Mouse (Mus musculus) induced T-regulatory cell, adult 2 months (primary cell): ENCODE measurements at regions not wholly inside any gene's neighbourhood (a gene's known extent, or its start where the extent isn't known, plus 50 kb on each side); places are given as distances from the start of the nearest gene placed in this dataset.

Experiments
- DNase-seq: peaks from one replicate; pipeline ENCODE4 v3.0.0-alpha.2; 2012; ENCODE audit warnings: low read depth

DNA sequence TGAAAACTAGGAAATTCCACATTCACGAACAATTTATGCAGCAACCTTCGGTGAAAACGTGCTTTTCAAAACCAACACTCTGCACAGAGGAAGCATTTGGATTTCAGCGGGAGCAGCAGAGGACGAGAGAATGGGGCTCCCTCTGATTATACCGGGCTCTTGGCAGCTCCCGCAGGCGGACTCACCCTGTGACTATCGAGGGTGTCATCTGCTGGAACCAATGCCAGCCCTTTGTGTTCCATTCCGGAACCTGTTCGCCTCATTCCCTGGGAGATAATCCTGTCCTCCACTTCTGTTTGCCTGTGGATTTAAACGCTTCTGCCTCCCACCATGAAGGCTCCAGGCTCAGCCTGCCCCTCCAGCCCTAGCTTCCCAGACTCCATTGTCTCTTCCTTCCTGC lies 77.1 kb downstream of the Utp18 start:
- no peak for DNase-seq

DNA sequence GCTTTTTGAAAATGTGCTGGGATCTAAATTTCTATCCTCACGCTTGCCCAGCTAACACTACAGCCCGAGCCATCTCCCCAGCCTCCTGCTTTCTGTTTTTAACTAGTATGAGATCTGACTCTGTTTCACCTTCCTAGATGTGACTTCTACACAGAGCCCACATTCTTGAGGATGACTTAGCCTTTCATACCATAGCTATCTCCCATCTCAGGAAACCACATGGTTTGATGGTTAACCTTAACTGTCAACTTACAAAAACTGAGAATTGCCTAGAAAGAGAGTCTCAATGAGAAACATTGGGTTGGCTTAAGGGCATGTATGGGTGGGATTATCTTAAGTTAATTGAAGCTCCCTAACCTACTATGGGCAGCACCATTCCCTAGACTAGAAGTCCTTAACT lies 78.4 kb downstream of the Utp18 start:
- no peak for DNase-seq

DNA sequence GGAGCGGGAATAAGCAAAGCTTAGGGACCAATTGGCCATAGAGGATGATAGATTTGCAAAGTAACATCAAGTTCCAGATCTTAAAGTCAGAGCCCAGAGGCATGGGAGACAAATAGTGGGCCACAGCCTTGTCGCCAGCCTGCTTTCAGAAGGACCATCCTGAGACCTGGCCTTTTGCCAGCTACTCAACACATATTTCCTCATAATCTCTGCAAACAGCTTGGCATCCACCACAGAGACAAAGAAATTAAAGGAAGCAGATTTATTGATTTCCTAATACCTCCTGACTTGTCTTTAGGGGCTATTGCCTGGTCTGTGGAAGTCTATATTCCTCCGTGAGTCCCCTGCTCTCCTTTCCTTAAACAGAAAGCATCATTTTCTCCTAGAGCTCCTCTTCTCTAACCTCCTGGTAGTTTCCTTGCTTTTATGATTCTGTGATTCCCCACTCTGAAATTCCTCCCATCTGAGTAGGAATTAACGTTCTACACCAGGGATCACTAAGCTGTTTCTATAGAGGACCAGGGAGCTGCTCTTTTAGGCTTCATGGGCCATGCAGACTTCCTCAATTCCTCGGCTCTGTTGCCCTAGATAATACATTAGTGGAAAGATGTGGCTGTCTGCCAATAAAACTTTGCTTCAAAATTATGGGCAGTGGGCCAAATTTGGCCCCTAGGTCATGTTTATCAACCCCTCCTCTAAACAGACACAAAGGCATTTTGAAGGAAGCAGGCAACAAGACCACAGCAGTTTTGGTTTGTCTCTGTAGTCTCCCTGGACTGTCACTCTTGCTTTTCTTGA lies 114.2 kb downstream of the Utp18 start:
- DNase-seq = no peak

DNA sequence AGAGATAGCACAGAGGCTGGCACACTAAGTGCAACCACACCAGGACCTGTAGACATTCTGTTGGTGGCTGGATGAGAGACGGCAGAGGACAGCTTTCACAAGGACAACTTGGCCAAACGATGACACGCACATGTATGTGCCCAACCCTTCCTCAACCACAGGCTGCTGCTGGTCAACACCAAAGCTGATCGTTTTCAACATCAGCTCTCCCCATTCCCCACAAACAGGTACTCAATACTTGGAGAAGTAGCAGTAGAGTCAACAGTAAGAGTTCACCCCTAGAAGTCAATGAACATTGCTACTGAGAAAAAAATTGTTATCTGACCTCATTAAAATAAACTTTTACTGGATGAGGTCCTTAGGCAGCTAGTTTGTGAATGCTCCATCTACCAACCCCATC lies 119.6 kb downstream of the Utp18 start:
- no peak for DNase-seq

DNA sequence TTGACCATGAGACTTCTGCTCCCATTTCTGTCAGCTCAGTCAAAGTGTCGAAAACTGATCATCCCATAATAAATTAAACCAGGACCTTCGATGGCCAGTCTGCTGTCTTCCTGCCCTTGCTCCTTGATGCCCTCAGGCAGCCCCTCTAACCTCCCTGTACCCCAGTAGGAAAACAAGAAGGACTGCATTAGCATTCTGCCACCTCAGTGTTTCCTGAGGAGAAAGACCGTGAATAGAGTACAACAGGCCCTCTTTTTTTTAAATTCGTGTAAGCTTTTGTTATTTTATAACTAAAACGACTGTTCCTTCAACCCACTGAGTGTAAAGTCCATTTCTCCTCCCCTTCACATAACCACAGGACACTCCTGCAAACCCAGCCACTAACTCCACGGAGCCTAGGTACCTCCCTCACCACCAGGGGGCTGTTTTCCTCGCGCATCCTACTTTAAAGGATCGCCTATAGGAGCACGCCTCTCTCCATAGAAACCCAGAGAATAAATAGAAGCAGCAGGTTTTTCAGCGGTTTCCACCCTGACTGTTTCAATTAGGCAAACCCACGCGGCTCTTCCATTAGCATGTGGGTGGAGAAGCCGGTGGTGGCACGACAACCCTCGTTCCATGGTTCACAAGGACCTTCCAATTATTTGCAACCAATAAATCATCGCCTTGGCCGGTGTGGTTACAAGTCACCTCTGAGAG lies 122.6 kb downstream of the Utp18 start:
- DNase-seq = peak; percentile 5

DNA sequence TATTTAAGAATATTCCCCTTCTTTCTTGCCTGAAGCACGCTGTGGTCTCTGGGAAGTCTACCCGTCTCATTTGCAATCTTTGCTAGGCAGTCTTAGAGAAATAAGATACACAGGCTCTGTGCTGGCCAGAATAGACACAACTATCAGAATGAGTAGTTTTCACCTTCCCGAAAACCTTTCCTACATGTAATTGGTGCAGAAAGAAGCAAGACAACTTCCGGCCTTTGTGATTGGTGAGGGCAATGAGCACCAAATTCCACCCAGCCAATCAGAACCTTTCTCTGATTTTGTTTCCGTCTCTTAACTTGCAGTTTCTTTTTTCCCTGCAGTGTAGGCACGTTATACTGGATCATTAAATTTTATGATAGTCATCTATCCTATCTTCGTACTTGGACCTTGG lies 127.7 kb downstream of the Utp18 start:
- DNase-seq = no peak

DNA sequence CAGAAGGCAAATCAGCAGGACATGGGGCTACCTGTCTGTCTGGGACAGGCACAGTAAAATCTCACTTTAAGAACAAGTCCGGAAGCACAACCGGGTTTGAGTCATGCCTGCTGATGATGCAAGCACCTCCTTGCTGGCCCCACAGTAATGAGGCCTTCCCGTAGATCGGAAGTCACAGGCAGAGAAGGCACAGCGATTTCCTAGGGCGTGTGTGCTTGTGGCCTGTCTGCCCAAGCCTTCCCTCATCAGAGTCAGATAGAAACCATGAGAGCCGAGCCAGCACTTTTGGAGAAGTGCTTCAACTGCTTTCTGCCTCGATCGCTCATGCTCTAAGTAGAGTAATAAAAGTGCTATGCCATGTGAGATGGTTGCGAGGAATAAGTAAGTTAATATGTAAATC lies 148.9 kb downstream of the Utp18 start:
- DNase-seq = no peak

DNA sequence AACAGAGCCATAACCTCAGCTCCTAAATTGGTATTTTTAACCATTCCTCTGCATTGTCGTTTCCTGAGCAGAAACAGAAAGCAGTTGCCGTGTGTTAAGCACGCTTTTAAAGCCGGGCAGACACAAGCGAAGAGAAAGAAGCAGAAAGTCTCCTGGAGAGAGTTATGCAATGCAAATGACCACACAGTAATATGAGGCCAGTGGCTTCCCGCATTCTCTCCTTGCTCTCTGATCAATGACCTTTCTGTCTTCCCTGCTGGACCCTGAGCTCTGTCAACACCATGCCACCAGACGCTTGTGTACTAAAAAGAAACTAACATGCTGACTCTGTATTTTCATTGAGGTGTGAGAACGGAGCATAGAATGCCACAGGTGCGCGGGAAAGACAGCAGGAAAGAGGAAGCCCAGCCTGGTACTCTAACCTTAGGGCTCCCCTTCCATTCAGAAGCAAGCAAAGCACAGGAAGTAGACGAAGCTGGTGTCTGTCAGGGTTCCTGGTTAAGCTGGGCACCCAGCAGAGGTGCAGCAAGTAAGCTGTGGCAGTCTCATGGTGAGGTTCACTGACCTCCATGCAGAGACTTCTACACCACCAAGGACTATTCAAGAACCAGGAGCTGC lies 151.9 kb downstream of the Utp18 start:
- no peak for DNase-seq

DNA sequence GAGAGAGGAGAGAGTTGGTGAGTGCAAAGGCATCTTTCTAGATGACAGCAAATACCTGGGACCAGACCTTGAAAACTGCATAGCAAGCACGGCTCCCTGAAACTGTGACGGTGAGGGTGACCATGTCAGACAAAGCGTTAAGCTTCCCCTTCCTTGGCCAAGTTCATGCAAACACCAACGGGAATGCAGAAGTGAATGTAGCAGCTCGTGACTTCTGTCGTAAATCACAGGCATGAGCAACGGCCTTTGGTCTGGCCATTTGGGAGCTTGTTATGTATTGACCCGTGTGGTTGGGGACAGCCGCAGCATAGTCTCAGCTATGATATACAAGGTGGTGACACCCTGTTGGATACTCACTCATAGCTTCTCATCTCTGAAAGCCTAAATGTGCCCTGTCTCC lies 156.4 kb downstream of the Utp18 start:
- DNase-seq = no peak

DNA sequence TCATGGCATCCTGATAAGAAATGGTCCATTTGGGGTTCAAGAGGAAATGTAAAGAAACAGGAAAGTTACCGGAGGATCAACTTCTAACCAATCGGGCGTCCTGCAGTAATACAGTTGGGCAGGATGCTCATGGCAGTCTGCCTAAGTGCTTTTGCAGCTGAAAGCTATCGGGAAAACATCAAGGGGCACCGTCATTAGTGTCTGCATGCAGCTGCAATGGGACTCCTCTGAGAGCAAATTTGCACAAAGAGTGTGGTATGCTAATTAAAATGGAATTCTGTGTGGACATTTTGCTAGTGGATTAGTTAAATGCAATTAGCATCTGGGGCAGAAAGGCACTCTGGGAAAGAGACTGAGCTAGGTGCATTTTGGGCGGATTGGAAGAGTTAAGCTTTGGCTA lies 160.3 kb downstream of the Utp18 start:
- no peak for DNase-seq

DNA sequence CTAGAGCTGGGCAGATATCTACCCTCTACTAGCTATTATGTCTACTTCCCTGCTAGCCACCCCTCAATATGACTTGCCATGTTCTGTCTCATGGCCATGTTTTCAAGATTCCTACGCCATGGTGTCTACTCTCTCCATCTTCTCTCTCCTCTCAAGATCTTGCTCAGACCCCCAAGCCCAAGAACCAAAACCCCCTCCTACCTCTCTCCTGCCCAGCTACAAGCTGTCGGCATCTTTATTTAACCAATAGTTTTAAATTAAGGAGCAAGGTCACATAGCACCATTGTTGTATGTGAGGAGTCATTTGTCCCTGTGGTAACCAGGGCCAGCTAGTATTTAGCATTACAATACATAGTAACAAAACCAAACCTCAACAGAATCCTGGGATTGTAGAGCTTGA lies 166.4 kb downstream of the Utp18 start:
- no peak for DNase-seq

DNA sequence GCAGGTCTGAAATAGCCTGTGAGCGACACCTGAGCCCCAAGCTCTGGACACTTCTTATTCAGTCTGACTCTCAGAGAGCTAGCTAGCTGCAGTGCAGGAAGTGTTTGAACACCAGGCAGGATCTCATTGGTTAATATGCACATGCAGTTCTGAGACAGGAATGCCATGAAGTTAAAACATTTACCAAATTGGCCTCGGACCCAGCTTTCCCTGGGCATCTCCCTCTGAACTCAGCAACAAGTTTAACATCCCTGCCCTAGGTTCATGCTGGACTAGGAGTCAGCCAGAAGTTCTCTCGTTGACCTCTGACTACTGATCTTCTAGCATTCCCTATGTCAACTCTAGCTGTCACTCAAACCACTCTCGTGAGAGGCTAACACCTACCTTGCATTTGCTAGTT lies 175.9 kb downstream of the Utp18 start:
- no peak for DNase-seq

DNA sequence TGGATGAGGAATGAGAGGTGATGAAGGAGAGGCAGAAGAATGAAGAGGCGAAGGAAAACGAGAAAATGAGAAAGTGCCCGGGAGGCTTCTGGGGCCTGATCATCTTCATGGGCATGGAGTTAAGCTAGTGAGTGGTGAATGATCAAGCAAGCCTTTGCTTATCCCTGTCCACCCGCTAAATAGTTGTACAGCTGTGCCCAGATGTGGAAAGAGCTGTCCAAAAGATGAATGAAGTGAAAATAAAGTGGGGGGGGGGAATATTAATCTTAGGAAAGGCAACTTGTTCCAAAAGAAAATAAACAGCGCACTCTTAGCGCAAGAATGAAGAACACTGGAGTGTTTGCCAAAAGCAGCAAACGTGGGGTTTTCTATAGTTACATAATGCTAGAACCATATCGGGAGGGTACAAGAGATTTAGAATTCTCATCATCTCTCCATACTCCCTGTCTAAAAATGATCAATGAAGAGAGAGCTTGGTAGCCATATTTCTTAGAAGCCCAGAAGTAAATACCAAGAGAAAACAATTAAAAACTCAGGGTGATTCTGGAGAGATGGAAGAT lies 188.5 kb downstream of the Utp18 start:
- DNase-seq = no peak

DNA sequence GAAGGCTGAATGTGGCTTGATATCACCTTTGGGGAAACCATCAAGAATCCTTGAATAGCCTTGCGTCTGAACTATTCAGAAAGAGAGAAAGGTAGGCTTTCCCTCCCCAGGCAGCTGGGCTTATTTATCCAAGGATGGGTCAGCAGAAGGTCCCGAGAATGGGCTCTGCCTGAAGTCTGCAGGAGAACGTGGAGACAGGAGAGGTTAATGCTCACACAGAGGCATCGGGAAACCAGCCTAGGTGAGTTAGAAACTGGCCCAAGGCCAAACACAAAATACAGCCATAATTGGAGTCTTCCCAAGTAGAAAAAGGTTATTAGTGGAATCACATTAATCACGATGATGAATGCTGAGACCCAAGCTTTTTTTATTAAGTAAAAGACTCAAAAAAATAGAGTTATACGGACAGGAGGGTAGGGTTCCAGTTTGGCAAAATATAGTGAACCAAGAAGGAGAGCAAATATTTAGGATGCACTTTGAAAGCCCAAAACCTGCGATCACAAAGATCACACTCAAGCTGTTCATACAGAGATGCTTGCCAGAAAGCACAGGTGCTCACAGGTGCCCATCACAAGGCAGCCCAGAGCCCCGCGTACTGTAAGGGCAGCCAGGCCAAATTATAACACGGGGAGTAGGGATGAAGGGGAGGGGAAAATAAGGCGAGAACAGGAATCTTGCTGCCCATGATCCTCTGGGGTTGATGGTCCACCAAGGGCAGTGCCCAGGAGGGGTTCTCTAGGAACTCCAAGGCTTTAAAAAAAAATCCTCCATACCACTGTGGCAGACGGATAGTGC lies 189.3 kb downstream of the Utp18 start:
- DNase-seq = no peak

DNA sequence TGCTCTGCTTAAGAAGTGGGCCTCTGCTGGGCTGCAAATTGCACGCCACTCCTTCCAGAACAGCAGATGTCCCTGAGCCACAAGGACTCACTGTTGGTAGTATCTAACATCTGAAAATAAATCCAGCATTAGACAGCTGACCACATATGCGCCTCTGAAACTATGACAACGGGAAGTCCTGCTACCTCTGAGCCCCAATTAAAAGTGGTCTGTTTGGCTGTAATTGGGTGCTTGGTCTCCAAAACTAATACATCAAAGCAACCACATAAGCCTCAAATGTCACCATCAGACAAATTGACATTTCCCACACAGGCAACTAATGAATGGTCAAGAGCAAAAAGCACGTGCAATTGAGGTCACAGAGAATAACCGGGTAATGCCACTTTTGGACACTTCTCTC lies 201.9 kb downstream of the Utp18 start:
- no peak for DNase-seq

DNA sequence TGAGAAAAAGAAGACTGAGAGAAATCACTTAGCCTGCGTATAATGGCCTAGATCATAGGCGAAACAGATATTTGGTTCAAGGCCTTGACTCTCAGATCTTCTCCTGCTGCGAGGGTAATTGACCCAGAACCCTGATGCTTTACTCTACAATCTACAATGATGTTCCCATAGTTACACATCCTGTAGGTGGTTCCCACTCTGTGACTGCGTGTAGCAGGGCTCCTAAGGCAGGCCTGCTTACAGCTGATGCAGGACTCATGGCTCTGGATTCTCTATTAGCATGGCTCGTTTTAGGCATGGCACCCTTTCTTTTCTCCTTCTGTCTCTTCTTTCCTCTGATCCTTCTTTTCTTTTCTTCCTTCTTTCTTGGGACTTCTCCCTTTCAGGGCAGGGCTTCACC lies 209.3 kb downstream of the Utp18 start:
- no peak for DNase-seq

DNA sequence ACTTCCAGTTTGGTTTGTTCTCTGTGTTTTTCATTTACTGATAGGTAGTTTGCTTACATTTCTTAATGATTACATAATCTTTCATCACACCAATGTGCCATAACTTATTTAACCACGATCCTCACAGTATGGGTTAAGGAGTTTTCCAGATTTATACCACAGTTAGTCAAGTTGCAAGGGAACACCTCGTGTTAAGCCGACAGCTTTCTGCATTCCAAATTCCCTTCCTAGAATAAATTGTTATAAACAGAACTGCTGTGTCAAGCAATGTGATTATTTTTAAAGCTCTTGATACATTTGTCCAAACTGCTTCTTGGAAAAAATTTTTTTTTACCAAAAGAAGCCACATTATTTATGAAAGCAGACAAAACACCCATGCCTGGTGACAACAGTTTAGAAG lies 213.5 kb downstream of the Utp18 start:
- DNase-seq = no peak

DNA sequence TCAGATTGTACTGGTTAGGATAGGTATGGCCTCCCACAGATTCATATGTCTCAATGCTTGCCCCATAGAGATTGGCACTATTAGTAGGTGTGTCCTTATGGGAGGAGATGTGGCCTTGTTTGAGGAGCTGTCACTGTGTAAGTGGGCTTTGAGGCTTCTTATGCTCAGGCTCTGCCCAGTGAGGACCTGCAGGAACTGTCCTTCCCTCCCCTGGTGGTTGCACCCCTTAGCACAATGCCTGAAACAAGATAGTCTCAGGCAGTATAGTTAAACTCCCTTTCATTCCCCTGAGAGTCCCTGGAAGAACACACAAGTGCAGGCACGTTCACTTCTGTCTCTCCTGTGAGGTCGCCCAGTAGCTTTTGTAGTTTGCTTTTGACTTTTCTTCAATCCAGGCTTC lies 223.9 kb downstream of the Utp18 start:
- no peak for DNase-seq

DNA sequence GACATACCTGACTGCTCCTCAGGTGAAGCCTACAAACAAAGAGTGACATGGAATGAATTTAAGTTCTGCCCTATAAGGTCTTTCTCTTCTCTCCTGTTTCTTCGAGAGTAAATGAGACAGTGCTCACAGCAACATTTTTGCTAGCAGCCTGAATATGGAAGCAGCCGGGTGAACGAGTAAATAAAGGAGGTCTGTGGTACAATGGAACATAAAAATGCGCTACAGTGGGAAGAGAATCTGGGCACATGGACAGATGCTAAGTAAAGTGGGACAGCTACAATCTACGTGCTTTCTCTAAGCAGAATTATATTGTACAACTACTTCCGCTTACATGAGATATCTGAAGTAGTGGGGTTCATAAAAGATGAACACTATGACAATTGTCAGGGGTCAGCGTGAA lies 225.2 kb downstream of the Utp18 start:
- DNase-seq = no peak

DNA sequence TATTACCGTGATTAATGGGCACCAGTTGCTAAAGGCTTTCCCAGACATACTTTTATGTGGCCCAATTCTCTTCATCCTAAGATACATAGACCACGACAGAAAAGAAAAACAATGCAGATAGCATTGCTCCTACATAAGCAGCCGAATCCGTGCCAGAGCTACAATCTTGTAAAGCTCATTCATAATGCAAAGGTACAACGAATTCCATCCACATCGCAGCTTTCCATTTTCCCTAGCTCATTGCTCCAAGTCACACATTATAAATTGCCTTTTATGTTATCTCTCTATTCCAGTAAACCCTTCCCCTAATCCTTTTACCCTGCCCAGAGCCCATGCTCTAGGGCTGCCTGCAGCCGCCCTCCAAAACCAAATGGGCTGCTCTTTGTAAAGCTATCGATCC lies 226.8 kb downstream of the Utp18 start:
- DNase-seq = no peak

DNA sequence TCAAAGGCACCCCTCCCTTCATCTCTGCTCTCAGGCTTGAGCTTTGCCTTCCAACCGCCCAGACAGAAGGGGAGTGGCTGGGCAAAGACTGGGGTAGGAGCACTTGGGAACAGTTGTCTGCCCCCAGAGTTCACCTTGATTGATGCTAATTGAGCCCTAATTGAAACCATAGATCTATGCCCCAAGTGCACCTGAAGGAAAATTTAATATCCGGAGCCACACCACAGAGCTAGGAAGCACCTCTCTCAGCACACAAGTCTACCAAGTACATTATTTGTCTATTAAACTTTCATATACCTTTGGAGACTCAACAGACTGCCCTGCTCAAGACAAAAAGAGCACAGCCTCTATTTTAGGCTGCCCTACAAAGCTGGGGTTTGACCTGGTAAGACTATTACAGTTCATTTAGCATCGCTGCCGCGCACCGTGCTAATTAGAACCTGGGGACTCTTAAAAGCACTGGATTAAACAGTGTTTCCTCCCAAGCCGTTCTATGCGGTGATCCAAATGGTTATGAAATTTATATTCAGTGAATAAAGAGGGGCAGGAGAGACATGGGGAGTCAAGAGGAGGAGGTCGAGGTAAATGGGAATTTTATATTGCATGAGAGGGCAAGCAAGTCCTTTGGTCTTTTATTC lies 229.8 kb downstream of the Utp18 start:
- DNase-seq = no peak

DNA sequence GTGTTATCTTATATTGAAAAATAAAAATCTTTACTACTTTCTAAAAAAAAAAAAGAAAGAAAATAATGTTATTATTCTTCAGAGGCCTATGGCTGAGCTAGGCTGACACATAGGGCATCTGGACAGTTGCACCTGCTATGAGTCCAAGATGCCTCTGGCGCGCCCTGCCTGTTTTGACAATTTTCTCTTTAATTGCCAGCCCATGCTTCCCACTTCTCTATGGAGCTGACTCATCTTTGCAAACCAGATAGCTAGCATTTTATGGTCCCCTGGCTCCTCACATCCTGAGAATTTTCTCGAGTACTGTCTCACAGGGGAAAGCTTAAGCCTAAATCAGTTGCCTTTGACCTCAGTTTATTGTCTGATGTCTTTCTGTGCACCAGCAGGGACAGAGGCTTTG lies 232.2 kb downstream of the Utp18 start:
- DNase-seq = no peak
